Comparison of ENCODE assay signal across 27 mouse cellular contexts in genomic region chr11:38158310-38158709, GRCm38 (mm10).
DNase-seq lines count a peak whose midpoint lies in the region; ATAC-seq and TF ChIP-seq lines count a peak whose summit lies in the region.
"Had no signal": no experiment of that assay in that cellular context is flagged by ENCODE, and none has a peak within 500 bp of the region (broad histone marks: within the 10 kb centered on the region; RNA-seq: fewer than 3 reads in every experiment).

No protein-coding gene starts in this region.

- TF ChIP-seq POLR2A in cortical plate, adult 2 months (IDR thresholded peaks at IDR 0.05; ENCODE audit: extremely low read depth, insufficient read depth, low read length): no peak

- no peak overlapping the region for H3K27ac ChIP-seq in midbrain, postnatal 0 days (ENCODE audit: low read depth, low read length)
- no peak overlapping the region for H3K27ac ChIP-seq in midbrain, embryonic 15.5 days
- no peak overlapping the region for H3K27ac ChIP-seq in cortical plate, adult 2 months (ENCODE audit: insufficient read depth, low read length)
- H3K27ac ChIP-seq: forebrain, embryonic 10.5 days; forebrain, embryonic 13.5 days; heart, adult 2 months; heart, embryonic 10.5 days; heart, embryonic 13.5 days; hindbrain, embryonic 14.5 days; hindbrain, postnatal 0 days had no signal

- H3K36me3 ChIP-seq in midbrain, postnatal 0 days (ENCODE audit: insufficient read depth, low read length): no peaks in the 10 kb centered on the region
- H3K36me3 ChIP-seq in midbrain, embryonic 15.5 days (replicated peaks): no peaks in the 10 kb centered on the region
- H3K36me3 ChIP-seq: forebrain, embryonic 10.5 days; G1E; heart, embryonic 10.5 days; heart, embryonic 13.5 days had no signal

- no peak overlapping the region for H3K4me3 ChIP-seq in midbrain, postnatal 0 days (ENCODE audit: low read depth, low read length)
- H3K4me3 ChIP-seq in midbrain, embryonic 15.5 days: no peak overlapping the region
- H3K4me3 ChIP-seq in cortical plate, adult 2 months (ENCODE audit: insufficient read depth, low read length): no peak overlapping the region
- H3K4me3 ChIP-seq: forebrain, embryonic 10.5 days; forebrain, embryonic 13.5 days; heart, adult 2 months; heart, embryonic 10.5 days; heart, embryonic 13.5 days had no signal

- no peak overlapping the region for H3K9ac ChIP-seq in midbrain, postnatal 0 days (replicated peaks; ENCODE audit: low read length, poor library complexity, severe bottlenecking)
- H3K9ac ChIP-seq in midbrain, embryonic 15.5 days: no peak overlapping the region
- H3K9ac ChIP-seq: forebrain, embryonic 13.5 days; heart, embryonic 13.5 days; hindbrain, embryonic 14.5 days had no signal

- H3K4me2 ChIP-seq in midbrain, postnatal 0 days (ENCODE audit: low read depth, low read length, poor library complexity, severe bottlenecking): no peak overlapping the region
- H3K4me2 ChIP-seq in midbrain, embryonic 15.5 days: no peak overlapping the region
- H3K4me2 ChIP-seq: forebrain, embryonic 13.5 days; heart, embryonic 13.5 days; hindbrain, embryonic 14.5 days had no signal

- ATAC-seq in midbrain, postnatal 0 days (ENCODE audit: low FRiP score): no peak
- no peak for ATAC-seq in midbrain, embryonic 15.5 days (replicated peaks)
- ATAC-seq: activated CD4-positive, CD25-positive, alpha-beta regulatory T cell, adult 4 months; forebrain, embryonic 13.5 days; forebrain, embryonic 16.5 days; hindbrain, postnatal 0 days had no signal

- H3K27me3 ChIP-seq in midbrain, postnatal 0 days (ENCODE audit: insufficient read depth, low read length): no peaks in the 10 kb centered on the region
- H3K27me3 ChIP-seq in midbrain, embryonic 15.5 days (replicated peaks): no peaks in the 10 kb centered on the region
- H3K27me3 ChIP-seq: forebrain, embryonic 13.5 days; heart, embryonic 13.5 days had no signal

- peak; percentile 21 for TF ChIP-seq CTCF in midbrain, postnatal 0 days (IDR thresholded peaks at IDR 0.05)
- TF ChIP-seq CTCF in cortical plate, adult 2 months (IDR thresholded peaks at IDR 0.05; ENCODE audit: extremely low read depth, insufficient read depth, low read length): peak; percentile 19; the same call in 1 of the 2 replicates

- DNase-seq in layer of hippocampus, adult 11-12 months (ENCODE audit: low spot score): peak; percentile 6
- no peak for DNase-seq in layer of hippocampus, postnatal 14 days (ENCODE audit: low spot score in 2 of 2)
- DNase-seq in midbrain, postnatal 0 days (ENCODE audit: low spot score): no peak
- no peak for DNase-seq in adrenal gland, adult 2 months
- no peak for DNase-seq in embryo, embryonic 11 days
- DNase-seq: adrenal gland, postnatal 10 days; adrenal gland, postnatal 36 days; cerebellum, adult 11 months; cerebellum, adult 2 months; cerebellum, adult 9-11 months; cerebellum, postnatal 25 days; gastrocnemius, postnatal 10 days; gastrocnemius, postnatal 36 days; heart, adult 2 months; heart, postnatal 14 days; heart, postnatal 4 days had no signal

- 92% methylated on average over 4 of the region's 4 CpGs for WGBS in midbrain, postnatal 0 days
- 93% methylated on average over 4 of the region's 4 CpGs for WGBS in midbrain, embryonic 15.5 days

- no peaks in the 10 kb centered on the region for H3K4me1 ChIP-seq in midbrain, postnatal 0 days (ENCODE audit: insufficient read depth, low read length)
- no peaks in the 10 kb centered on the region for H3K4me1 ChIP-seq in midbrain, embryonic 15.5 days
- no peaks in the 10 kb centered on the region for H3K4me1 ChIP-seq in cortical plate, adult 2 months (ENCODE audit: control insufficient read depth, insufficient read depth, low read length)
- H3K4me1 ChIP-seq: forebrain, embryonic 10.5 days; forebrain, embryonic 13.5 days had no signal

- H3K9me3 ChIP-seq in midbrain, postnatal 0 days (ENCODE audit: low read length): no peaks in the 10 kb centered on the region
- H3K9me3 ChIP-seq in midbrain, embryonic 15.5 days: no peaks in the 10 kb centered on the region
- H3K9me3 ChIP-seq: forebrain, embryonic 10.5 days; forebrain, embryonic 13.5 days; G1E; heart, embryonic 10.5 days; heart, embryonic 13.5 days had no signal
